Mouse (Mus musculus) thymus, postnatal 14 days (tissue): ENCODE data around the gene Fndc3b.

Source experiments
- DNase-seq: peaks from one replicate; pipeline ENCODE4 v3.0.0; 2021

The Fndc3b gene

GRCm38 (mm10) chr3:27544061-27544460 is 167.0 kb downstream of the Fndc3b start:
- no peak for DNase-seq

DNA sequence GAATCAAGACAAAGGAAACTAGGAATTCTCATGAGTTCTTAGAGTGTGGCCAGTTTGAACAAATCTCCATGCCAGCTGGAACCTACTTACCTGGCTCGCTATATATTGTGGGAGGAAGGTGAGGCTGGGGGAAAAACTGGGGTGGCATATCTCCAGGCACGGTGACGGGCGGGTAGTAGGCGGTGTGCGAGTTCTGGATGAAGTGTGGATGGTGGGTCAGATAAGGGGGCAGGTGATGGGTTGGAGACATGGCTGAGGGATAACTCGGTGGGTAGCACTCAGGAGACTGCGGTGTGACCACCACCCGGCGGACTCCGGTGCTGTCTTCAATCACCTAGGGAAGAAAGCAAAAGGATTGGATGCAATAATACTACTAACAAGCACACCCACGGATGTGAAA is 169.3 kb downstream of the Fndc3b start:
- no peak for DNase-seq

DNA sequence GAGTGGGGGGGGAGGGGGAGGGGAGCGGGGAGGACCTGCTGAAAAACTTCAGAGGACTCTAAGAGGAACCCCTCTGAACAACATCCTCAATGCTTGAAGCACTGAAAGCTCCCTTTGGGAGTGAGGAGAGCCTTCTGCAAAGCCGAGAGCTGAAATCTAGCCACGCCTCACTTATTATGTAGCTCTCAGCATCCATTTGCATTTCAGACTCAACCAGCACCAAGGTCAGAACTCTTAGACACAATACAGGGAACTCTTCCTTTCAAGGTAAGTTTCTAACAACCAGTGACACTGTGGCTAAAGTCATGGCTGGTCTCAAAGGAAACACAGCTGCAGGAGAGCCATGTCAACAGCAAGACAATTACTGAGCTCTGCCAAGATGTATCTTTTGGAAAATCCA is 169.9 kb downstream of the Fndc3b start:
- no peak for DNase-seq

DNA sequence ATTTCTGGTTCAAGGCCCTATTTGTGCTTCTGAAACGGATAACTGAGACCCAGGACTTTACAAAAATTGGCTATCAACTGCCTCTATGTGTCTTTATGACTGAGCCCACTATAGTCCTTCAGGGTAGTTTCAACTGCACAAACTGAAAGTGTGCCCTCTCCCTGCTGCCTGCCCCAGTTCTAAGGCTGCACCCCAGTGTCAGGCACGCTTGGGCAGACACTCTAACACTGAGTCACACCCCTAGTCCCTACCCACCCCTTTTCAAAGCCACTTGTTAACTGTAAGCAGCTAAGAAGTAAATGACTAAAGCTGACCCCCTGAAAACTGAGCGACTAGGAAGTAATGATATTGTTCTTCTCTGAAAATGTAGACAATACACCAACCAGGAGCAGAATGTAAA is 176.9 kb downstream of the Fndc3b start:
- no peak for DNase-seq

- no peak for DNase-seq
Observed at GRCm38 (mm10) chr3:27533721-27534120, 177.4 kb downstream of the Fndc3b start.

- no peak for DNase-seq
Observed at GRCm38 (mm10) chr3:27531993-27532392, 179.1 kb downstream of the Fndc3b start.

DNA sequence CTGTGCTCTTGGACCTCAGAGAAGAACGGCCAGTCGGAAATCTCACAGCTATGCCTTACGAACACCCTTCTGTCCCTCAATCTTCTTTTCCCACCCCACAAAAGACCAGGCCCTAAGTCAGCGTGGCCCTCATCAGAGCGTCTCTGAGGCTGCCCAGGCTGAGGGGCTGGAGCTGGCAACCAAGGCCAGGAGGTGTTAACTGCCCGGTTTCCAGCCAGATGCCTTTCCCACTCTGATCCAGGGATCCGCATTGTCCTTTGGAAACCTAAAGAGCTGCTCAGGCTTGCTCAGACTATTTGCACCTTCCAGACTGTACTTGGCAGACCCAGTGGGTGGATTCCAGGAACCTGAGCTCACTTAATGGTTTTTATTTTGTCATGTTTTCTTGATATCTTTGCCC is 180.7 kb downstream of the Fndc3b start:
- DNase-seq, result no peak

GRCm38 (mm10) chr3:27529221-27530051 is 181.7 kb downstream of the Fndc3b start:
- DNase-seq, result no peak

GRCm38 (mm10) chr3:27526991-27527390 is 184.1 kb downstream of the Fndc3b start:
- DNase-seq, result no peak

GRCm38 (mm10) chr3:27523176-27523936 is 187.8 kb downstream of the Fndc3b start:
- no peak for DNase-seq

DNA sequence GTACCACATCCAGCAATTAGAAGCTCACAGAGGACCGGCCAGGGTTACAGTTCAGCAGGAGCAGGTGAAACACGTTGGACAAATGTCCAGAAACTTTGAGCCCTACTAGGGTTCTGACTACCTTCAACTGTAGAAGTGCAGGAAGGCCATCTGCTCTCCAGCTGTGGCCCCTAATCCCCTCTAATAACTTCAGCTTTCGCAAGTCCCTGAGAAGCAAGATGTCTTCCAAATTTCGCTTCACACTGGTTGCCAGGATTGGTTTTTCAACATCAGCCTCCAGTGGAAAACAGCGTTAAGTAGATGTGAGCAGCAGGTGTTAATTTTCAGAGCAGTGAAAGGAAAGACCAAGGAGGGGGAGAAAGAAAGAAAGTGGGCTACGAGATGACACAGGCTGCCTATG is 190.7 kb downstream of the Fndc3b start:
- DNase-seq, result no peak

GRCm38 (mm10) chr3:27519481-27519880 is 191.6 kb downstream of the Fndc3b start:
- no peak for DNase-seq

GRCm38 (mm10) chr3:27518935-27519334 is 192.2 kb downstream of the Fndc3b start:
- DNase-seq, result no peak

DNA sequence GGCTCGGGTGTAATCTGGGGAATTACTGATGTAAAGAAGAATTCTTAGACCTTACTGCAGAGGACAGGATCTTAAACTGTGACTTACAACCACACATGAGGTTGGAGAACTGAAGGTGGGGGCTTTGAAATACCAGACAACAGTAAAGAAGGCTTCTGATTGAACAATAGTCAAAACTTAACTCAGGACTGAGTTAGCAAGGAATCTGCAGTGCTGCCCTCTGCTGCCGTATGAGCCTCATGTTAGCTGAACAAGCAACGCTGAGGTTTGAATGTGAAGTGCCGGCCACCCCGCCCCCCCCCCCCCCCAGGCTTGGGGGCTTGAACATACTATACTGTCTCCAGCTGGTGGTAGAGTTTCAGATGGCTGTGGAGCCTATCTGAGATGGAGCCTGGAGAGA is 194.6 kb downstream of the Fndc3b start:
- DNase-seq, result no peak

DNA sequence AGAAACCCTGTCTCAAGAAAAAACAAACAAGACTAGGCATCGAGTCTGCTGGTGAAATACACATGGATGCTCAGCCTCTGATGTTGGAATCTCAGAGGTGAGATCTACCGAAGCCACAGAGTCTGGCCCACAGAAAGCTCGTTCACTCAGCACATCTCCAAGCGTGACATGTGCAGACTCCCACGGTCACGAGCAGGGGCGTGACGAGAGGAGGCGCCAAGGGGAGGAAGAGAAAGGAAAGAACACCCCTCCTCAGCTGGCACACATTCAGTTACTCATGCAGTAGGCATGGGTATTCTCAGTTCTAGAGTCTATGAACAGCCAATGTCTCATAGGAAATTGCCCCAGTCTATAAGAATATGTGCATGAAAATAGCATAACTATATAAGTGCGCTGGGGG is 199.3 kb downstream of the Fndc3b start:
- DNase-seq, result no peak

GRCm38 (mm10) chr3:27506886-27507285 is 204.2 kb downstream of the Fndc3b start:
- no peak for DNase-seq

- DNase-seq, result no peak
Observed at GRCm38 (mm10) chr3:27505582-27505981, 205.5 kb downstream of the Fndc3b start.

GRCm38 (mm10) chr3:27503279-27504038 is 207.6 kb downstream of the Fndc3b start:
- no peak for DNase-seq

DNA sequence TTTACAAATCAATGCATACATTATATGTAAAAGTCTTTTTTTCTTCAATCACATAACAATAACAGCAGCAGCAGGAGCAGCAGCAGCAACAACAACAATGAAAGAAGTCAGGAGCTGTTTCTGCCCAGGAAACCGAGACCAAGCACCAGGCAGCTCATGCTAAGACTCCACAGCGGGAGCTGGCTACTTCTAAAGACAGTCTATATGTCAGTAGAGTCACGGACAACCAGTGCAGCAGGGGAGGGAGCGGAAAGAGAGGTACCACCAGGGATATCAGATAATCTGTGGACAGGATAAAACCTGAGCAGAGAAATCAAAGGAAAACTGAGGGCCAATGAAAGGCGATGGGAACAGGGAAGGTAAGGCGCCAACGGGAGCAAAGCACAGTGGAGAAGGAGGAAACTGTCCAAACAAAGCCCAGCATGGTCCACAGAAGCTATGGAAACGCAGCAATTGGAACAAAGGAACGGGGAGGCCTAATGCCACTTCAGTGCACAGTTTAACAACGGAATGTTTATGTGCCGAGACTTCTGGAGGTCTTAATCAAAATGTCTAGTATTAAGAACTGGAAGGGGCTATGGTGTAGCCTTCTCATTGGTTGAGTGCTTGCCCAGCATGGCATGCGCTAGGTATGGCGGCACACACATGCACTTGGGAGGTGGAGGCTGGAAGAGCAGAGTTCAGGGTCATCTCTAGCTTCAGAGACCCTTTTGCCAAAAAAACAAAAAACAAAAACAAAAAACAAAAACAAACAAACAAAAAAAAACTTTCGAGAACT is 215.6 kb downstream of the Fndc3b start:
- DNase-seq, result no peak

GRCm38 (mm10) chr3:27494698-27495097 is 216.4 kb downstream of the Fndc3b start:
- DNase-seq, result no peak

DNA sequence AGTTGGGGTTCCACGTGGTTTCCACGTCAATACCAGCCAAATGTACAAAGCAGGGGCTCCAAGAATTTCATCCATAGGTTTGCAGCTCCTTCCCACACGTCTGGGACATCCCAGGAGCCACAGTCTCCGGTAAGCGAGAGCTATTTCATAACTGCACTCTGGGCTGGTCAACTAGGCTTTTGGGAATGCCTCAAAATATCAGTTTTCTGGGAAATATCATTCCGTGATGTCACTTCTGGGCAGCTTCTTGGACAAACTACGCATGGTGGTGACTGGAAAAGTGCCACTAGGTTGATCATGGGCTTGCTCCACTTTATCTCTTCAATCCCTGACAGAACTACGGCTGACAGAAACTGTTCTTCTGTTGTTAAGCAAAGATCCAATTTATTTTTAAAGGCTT is 217.0 kb downstream of the Fndc3b start:
- DNase-seq, result no peak

- no peak for DNase-seq
Observed at GRCm38 (mm10) chr3:27491821-27492220, 219.3 kb downstream of the Fndc3b start.

DNA sequence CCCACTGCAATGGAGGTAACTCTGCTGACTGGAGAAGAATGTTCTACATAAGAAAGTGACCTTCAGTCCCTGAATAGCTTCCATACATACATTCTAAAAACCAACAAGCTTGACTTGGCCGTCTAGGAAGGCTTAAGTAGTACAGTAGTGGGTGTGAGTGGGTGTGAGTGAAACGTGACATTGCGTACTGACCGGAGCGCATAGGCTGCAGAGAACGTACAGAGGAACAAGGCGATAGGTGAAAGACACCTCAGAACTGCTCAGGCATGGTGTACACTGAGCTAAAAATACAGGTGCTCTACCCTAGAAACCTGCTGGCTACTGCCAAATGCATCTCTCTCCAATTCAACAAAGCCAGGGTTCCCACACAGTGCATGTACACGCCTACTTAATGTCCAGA is 219.7 kb downstream of the Fndc3b start:
- DNase-seq, result no peak
